Mouse (Mus musculus): ENCODE measurements around the gene Zfp609.

DNA sequence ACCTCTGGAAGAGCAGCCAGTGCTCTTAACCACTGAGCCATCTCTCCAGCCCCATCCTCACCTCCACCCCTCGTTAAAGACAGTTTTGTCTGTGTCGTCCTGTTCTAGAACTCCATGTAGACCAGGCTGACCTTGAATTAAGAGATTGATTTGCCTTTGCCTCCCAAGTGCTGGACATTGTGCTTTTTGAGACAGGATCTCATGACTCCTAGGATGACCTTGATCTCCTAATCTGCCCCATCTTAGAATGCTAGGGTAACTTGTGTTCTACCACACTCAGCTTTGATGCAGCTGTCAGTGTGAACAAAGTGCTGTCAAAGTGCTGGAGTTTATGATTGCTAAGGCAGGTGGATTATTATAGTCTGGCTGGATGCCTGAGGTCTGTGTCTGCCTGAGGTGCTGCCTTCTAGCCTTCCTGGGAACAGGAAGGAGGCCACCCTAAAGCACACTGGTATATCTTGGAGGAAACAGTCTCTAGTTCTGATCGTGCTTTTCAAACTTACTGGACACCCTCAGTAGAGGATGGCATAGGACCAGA lies 172.6 kb downstream of the Zfp609 start:
- TF ChIP-seq CTCF (IDR thresholded peaks at IDR 0.05; ENCODE audit: borderline replicate concordance, insufficient read depth, low read length) (no peak), POLR2A (IDR thresholded peaks at IDR 0.05; ENCODE audit: low read depth, low read length) (no peak)

All from embryonic fibroblast, embryonic 13.5 days (primary cell).